Mouse (Mus musculus): ENCODE measurements around the gene Fgfr2. TPM values are rescaled to one million over a fixed set of nuclear protein-coding genes. Genes with fewer than 3 reads are reported as not detected.
A peak's percentile ranks its signal among the peaks of the same experiment; 100 is the strongest.

Gene Fgfr2
- polyA plus RNA-seq, 1 experiment from 2014 or later: 86.9 TPM

GRCm38 (mm10) chr7:133122379-133123243 lies 539 bp downstream of the Fgfr2 start:
- ATAC-seq (ENCODE audit: insufficient read depth, low FRiP score, low TSS enrichment): peak; percentile 48
- peak; percentile 79 for DNase-seq (ENCODE audit: low spot score)
- peak overlapping the region; percentile 98 for H3K4me2 ChIP-seq (ENCODE audit: low read depth)
- H3K9ac ChIP-seq (ENCODE audit: low read length): peak overlapping the region; percentile 99
- peaks cover 23% of the 10 kb centered on the region for H3K4me1 ChIP-seq (ENCODE audit: control insufficient read depth, insufficient read depth, low read length)
- peak overlapping the region; percentile 99 for H3K27ac ChIP-seq (ENCODE audit: low read depth, low read length)
- H3K9me3 ChIP-seq (ENCODE audit: control insufficient read depth, low read length): no peaks in the 10 kb centered on the region
- WGBS: 0% methylated on average over 64 of the region's 102 CpGs
- no peaks in the 10 kb centered on the region for H3K36me3 ChIP-seq (ENCODE audit: control insufficient read depth, insufficient read depth, low read length)
- H3K27me3 ChIP-seq (ENCODE audit: control insufficient read depth, insufficient read depth, low read length): no peaks in the 10 kb centered on the region
- H3K4me3 ChIP-seq (ENCODE audit: low read depth, low read length): peak overlapping the region; percentile 95

GRCm38 (mm10) chr7:133121661-133122378 lies 1.3 kb downstream of the Fgfr2 start:
- H3K27me3 ChIP-seq (ENCODE audit: control insufficient read depth, insufficient read depth, low read length): no peaks in the 10 kb centered on the region
- H3K9ac ChIP-seq (ENCODE audit: low read length): peak overlapping the region; percentile 99
- H3K4me2 ChIP-seq (ENCODE audit: low read depth): peak overlapping the region; percentile 98
- no peaks in the 10 kb centered on the region for H3K9me3 ChIP-seq (ENCODE audit: control insufficient read depth, low read length)
- no peaks in the 10 kb centered on the region for H3K36me3 ChIP-seq (ENCODE audit: control insufficient read depth, insufficient read depth, low read length)
- peaks cover 31% of the 10 kb centered on the region for H3K4me1 ChIP-seq (ENCODE audit: control insufficient read depth, insufficient read depth, low read length)
- under 1% methylated on average over 53 of the region's 94 CpGs for WGBS
- peak overlapping the region; percentile 99 for H3K27ac ChIP-seq (ENCODE audit: low read depth, low read length)
- H3K4me3 ChIP-seq (ENCODE audit: low read depth, low read length): peak overlapping the region; percentile 95
- DNase-seq (ENCODE audit: low spot score) (peak; percentile 72), ATAC-seq (ENCODE audit: insufficient read depth, low FRiP score, low TSS enrichment) (0 out of 2 replicates have a peak, but pooled peaks have one; percentile 21)

GRCm38 (mm10) chr7:133121080-133121607 lies 2.0 kb downstream of the Fgfr2 start:
- no peaks in the 10 kb centered on the region for H3K36me3 ChIP-seq (ENCODE audit: control insufficient read depth, insufficient read depth, low read length)
- peak overlapping the region; percentile 99 for H3K27ac ChIP-seq (ENCODE audit: low read depth, low read length)
- ATAC-seq (ENCODE audit: insufficient read depth, low FRiP score, low TSS enrichment): no peak
- H3K27me3 ChIP-seq (ENCODE audit: control insufficient read depth, insufficient read depth, low read length): no peaks in the 10 kb centered on the region
- no peaks in the 10 kb centered on the region for H3K9me3 ChIP-seq (ENCODE audit: control insufficient read depth, low read length)
- peak overlapping the region; percentile 98 for H3K4me2 ChIP-seq (ENCODE audit: low read depth)
- no peak for DNase-seq (ENCODE audit: low spot score)
- WGBS: under 1% methylated on average over 14 of the region's 14 CpGs
- H3K4me1 ChIP-seq (ENCODE audit: control insufficient read depth, insufficient read depth, low read length): peaks cover 35% of the 10 kb centered on the region
- peak overlapping the region; percentile 99 for H3K9ac ChIP-seq (ENCODE audit: low read length)
- peak overlapping the region; percentile 95 for H3K4me3 ChIP-seq (ENCODE audit: low read depth, low read length)

GRCm38 (mm10) chr7:133120221-133120751 lies 2.9 kb downstream of the Fgfr2 start:
- Histone ChIP-seq H3K27ac (ENCODE audit: low read depth, low read length) (0 out of 2 replicates have a peak overlapping the region, but pooled peaks have one; percentile 1), H3K9me3 (ENCODE audit: control insufficient read depth, low read length) (no peaks in the 10 kb centered on the region), H3K36me3 (ENCODE audit: control insufficient read depth, insufficient read depth, low read length) (no peaks in the 10 kb centered on the region), H3K4me3 (ENCODE audit: low read depth, low read length) (peak overlapping the region; percentile 95), H3K9ac (ENCODE audit: low read length) (peak overlapping the region; percentile 41), H3K4me2 (ENCODE audit: low read depth) (peak overlapping the region; percentile 98), H3K27me3 (ENCODE audit: control insufficient read depth, insufficient read depth, low read length) (no peaks in the 10 kb centered on the region), H3K4me1 (ENCODE audit: control insufficient read depth, insufficient read depth, low read length) (peaks cover 42% of the 10 kb centered on the region)
- ATAC-seq (ENCODE audit: insufficient read depth, low FRiP score, low TSS enrichment) (peak; percentile 18; the same call in 1 of the 2 replicates), DNase-seq (ENCODE audit: low spot score) (peak; percentile 67)
- WGBS: under 1% methylated on average over 15 of the region's 15 CpGs

GRCm38 (mm10) chr7:133117815-133118214 lies 5.3 kb downstream of the Fgfr2 start:
- H3K27ac ChIP-seq (ENCODE audit: low read depth, low read length): no peak overlapping the region
- WGBS: 18% methylated on average over 2 of the region's 2 CpGs

GRCm38 (mm10) chr7:133116542-133116941 lies 6.6 kb downstream of the Fgfr2 start:
- H3K4me1 ChIP-seq (ENCODE audit: control insufficient read depth, insufficient read depth, low read length): peaks cover 71% of the 10 kb centered on the region
- no peak for DNase-seq (ENCODE audit: low spot score)

More at GRCm38 (mm10) chr7:133117815-133118214, 5.3 kb downstream of the Fgfr2 start:
- Histone ChIP-seq H3K9me3 (ENCODE audit: control insufficient read depth, low read length) (no peaks in the 10 kb centered on the region), H3K27me3 (ENCODE audit: control insufficient read depth, insufficient read depth, low read length) (no peaks in the 10 kb centered on the region), H3K9ac (ENCODE audit: low read length) (no peak overlapping the region), H3K4me3 (ENCODE audit: low read depth, low read length) (no peak overlapping the region), H3K4me2 (ENCODE audit: low read depth) (no peak overlapping the region), H3K4me1 (ENCODE audit: control insufficient read depth, insufficient read depth, low read length) (peaks cover 59% of the 10 kb centered on the region), H3K36me3 (ENCODE audit: control insufficient read depth, insufficient read depth, low read length) (no peaks in the 10 kb centered on the region)
- ATAC-seq (ENCODE audit: insufficient read depth, low FRiP score, low TSS enrichment): no peak
- DNase-seq (ENCODE audit: low spot score): no peak

GRCm38 (mm10) chr7:133115886-133116285 lies 7.3 kb downstream of the Fgfr2 start:
- ATAC-seq (ENCODE audit: insufficient read depth, low FRiP score, low TSS enrichment): no peak
- WGBS: 8% methylated on average over 15 of the region's 15 CpGs
- Histone ChIP-seq H3K27ac (ENCODE audit: low read depth, low read length) (peak overlapping the region; percentile 29; the same call in 1 of the 2 replicates), H3K4me2 (ENCODE audit: low read depth) (peak overlapping the region; percentile 15), H3K4me3 (ENCODE audit: low read depth, low read length) (no peak overlapping the region), H3K4me1 (ENCODE audit: control insufficient read depth, insufficient read depth, low read length) (peaks cover 75% of the 10 kb centered on the region), H3K36me3 (ENCODE audit: control insufficient read depth, insufficient read depth, low read length) (no peaks in the 10 kb centered on the region), H3K9ac (ENCODE audit: low read length) (no peak overlapping the region), H3K9me3 (ENCODE audit: control insufficient read depth, low read length) (no peaks in the 10 kb centered on the region), H3K27me3 (ENCODE audit: control insufficient read depth, insufficient read depth, low read length) (no peaks in the 10 kb centered on the region)
- peak; percentile 67 for DNase-seq (ENCODE audit: low spot score)

More at GRCm38 (mm10) chr7:133116542-133116941, 6.6 kb downstream of the Fgfr2 start:
- Histone ChIP-seq H3K27ac (ENCODE audit: low read depth, low read length) (no peak overlapping the region), H3K36me3 (ENCODE audit: control insufficient read depth, insufficient read depth, low read length) (no peaks in the 10 kb centered on the region), H3K4me2 (ENCODE audit: low read depth) (no peak overlapping the region), H3K27me3 (ENCODE audit: control insufficient read depth, insufficient read depth, low read length) (no peaks in the 10 kb centered on the region), H3K9ac (ENCODE audit: low read length) (no peak overlapping the region), H3K9me3 (ENCODE audit: control insufficient read depth, low read length) (no peaks in the 10 kb centered on the region), H3K4me3 (ENCODE audit: low read depth, low read length) (no peak overlapping the region)
- ATAC-seq (ENCODE audit: insufficient read depth, low FRiP score, low TSS enrichment): no peak

- Histone ChIP-seq H3K4me3 (ENCODE audit: low read depth, low read length) (no peak overlapping the region), H3K36me3 (ENCODE audit: control insufficient read depth, insufficient read depth, low read length) (no peaks in the 10 kb centered on the region; the same call in 1 of the 2 replicates), H3K9ac (ENCODE audit: low read length) (no peak overlapping the region), H3K9me3 (ENCODE audit: control insufficient read depth, low read length) (no peaks in the 10 kb centered on the region), H3K4me1 (ENCODE audit: control insufficient read depth, insufficient read depth, low read length) (peaks cover 71% of the 10 kb centered on the region), H3K4me2 (ENCODE audit: low read depth) (peak overlapping the region; percentile 29), H3K27me3 (ENCODE audit: control insufficient read depth, insufficient read depth, low read length) (no peaks in the 10 kb centered on the region), H3K27ac (ENCODE audit: low read depth, low read length) (0 out of 2 replicates have a peak overlapping the region, but pooled peaks have one; percentile 30)
- DNase-seq (ENCODE audit: low spot score) (no peak), ATAC-seq (ENCODE audit: insufficient read depth, low FRiP score, low TSS enrichment) (no peak)
- WGBS: 9% methylated on average over 20 of the region's 20 CpGs
These were observed 8.2 kb downstream of the Fgfr2 start for GRCm38 (mm10) chr7:133114847-133115470.
